Mouse (Mus musculus) spleen, postnatal 4 days (tissue): ENCODE measurements around the gene Slc16a10.

ENCODE experiments used
- DNase-seq, 2 experiments: peaks; one replicate each; pipeline ENCODE4 v3.0.0; 2022; ENCODE audit warnings: low spot score in 2 of 2

The Slc16a10 gene

DNA sequence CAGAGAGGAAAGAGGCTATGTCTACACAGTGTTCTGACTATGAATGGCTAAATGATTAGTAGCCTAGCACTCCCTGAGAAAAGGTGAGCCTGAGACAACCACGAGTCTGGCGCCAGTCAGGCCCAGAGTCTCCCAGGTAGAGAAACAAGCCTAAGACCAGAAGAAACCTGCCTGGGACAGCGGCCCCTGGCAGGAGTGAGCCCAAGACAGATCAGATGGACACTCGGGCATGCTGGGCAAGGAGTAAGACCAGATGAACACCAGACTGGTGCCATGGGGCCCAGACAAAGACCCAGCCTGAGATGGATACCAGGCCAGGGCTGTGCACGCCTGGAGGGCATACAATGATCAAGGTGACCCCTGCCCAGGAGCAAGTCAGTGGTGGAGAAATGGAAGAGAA, 32.5 kb downstream of the Slc16a10 start:
- no peak for DNase-seq

DNA sequence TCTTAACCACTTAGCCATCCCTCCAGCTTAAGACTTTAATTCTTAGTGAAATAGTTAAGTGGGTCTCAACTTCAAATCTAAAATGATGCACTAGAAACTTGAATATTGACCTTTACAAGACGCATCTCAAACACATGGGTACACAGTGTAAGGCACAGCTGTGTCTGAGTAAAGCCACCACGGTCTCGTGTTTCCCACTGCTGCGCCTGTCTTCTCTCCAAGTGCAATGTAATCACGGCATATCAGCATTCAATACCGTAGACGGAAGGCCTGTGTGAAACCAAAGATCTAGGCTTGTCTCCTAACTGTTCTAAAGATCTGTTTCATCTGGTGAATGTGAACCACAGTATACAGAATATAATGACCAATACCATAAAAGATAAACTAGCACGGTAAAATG, 33.1 kb downstream of the Slc16a10 start:
- DNase-seq, result no peak

DNA sequence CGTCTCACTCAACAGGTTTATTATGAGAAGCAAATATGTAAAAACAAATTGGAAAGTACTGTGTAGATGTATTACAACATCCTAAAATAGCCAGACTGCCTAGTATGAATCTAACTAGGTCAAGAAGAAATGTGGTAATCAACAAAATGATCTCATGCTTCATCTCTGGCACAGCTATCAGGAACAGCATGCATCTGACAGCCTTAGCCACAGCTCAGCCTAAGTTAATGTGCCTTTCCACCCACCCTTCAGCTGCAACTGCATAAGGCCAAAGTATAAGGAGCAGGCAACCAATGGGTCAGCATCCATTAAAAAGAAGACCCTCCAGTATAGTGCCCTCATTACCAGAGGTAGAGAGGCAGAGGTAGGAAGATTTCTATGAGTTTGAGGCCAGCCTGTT, 34.1 kb downstream of the Slc16a10 start:
- DNase-seq, result no peak

DNA sequence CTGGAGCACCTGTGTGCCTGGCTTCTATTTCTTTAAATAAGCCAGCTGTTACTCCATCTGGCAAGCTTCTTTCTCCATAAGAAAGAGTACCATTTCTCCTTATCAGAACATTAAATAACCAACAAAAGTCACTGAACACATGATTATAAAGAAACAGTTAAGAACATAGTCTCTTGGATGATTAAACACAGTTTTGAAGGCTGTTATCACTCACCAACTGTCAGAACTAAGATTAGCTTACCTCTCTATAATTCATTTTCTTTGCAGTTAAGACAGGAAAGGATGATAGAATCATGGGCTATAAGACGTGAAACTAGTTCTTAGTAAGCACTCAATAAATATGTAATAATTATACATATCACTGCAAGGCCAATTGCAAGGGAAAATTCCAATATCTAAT, 36.9 kb downstream of the Slc16a10 start:
- no peak for DNase-seq

DNA sequence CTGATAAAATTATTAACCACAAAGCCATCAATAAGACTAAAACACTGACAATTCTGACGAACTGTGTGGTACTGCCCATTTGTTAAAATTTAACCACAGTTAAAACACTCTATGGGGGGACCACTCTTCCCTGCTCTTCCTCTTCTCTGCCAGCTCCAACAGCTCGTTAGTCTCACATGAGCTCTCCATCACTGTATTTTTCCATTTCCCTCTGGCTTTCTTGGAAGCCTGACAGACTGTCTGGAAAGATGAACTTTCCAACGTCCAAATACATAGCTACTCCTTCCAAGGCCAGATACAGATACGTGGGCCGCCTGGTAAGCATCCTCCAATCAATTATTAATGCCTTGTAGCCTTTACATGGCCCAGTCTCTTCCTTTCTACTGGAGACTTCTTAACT, 38.3 kb downstream of the Slc16a10 start:
- no peak for DNase-seq

DNA sequence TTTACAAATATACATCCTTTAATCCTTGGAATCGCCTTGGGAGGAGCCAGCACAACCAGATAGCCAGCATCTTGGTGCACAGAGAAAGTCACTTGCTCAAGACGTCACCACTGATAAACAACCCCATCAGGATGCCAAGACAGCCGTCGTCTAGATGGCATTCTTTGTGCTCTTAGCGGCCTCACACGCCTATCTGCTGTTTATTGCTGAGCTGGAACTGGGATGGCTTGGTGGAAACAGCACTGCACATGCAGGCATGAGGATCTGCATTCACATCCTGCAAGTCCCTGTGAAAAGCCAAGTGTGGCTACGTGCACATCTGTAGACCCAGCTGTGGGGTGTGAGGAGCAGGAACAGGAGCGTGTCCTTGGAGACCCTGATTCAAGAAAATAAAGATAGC, 39.1 kb downstream of the Slc16a10 start:
- DNase-seq, result no peak

DNA sequence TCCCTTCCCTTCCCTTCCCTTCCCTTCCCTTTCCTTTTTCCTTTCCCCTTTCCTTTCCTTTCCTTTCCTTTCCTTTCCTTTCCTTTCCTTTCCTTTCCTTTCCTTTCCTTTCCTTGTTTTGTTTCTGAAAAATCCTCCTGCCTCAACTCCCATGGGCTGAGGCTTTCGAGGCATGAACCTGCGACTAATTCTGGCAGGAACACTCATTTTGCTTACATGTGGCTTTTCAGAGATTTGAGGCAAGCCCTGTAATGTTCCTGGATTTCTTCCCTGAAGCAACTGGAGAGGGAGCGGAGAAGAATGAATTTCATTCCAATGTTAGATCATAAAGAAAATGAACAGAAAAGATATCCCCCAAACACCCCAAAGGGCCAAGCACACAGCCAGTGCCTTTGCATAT, 39.9 kb downstream of the Slc16a10 start:
- DNase-seq, result no peak

DNA sequence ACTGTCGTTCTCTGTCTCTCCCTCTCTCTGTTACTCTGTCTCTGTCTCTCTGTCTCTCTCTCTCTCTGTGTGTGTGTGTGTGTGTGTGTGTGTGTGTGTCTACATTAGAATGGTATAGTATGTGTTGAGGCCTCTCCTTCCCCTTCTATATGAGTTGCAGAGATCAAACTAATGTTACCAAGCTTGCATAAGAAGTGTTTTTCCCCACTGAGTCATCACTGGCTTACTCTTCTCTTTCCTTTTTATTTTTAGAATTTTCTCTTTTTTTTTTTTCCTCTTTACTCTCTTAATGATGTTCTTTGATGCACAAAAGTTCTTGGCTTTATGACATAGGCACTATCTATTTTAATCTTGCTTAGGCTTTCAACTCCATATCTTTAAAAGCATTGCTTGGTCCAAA, 43.6 kb downstream of the Slc16a10 start:
- DNase-seq, result no peak

DNA sequence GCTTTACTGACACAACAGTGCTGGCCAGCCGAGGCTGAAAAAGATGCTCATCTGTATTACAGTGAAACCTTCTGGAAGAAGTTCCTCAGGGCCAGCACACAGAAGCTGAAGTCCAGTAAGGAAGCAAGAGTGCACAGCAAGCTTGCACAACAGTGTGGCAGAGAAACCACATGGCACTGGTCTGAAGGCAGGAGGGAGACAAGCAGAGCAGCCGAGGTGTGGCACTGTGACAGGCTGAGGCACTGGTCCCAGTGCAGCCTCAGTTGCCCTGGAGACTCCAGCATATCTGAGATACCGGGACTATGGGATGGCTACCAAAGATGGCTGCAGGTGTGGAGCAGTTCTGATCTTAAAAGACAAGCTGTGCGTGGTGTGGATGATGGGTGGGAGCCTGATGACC, 44.5 kb downstream of the Slc16a10 start:
- no peak for DNase-seq

DNA sequence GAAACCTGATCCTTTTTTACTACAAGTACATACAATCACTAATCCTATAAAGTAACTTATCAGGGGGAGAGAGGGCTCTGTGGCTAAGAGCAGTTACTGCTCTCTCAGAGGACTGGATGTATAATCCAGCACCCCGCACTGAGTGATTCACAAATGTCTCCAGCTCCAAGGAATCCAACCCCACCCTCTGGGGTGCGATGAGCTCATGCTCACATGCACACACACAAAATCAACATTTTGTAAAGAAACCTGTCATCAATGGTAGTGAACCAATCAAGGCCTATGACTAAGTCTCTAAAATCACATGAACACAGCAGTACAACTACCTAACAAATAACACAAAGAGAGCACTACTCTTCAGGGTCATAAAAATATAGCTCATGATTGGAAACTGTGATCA, 47.3 kb downstream of the Slc16a10 start:
- DNase-seq, result no peak

DNA sequence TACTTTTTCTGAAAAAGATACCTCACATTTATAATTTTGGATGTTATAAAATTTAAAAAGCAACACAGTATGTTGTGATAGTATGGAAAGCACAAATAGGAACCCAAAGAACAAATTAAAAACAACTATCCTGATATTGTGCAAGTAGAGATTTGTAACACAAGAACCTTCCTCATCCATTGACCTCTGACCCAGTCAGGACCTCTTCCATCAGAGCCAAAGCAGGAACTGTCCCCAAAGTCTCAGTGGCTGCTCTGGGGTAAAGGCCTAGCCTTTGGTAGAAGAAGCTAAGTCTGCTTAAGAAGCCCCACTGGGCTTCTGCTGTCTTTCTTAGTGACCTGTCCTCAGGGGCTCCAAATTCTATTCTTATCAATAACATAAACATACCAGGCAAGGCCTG, 48.5 kb downstream of the Slc16a10 start:
- no peak for DNase-seq

DNA sequence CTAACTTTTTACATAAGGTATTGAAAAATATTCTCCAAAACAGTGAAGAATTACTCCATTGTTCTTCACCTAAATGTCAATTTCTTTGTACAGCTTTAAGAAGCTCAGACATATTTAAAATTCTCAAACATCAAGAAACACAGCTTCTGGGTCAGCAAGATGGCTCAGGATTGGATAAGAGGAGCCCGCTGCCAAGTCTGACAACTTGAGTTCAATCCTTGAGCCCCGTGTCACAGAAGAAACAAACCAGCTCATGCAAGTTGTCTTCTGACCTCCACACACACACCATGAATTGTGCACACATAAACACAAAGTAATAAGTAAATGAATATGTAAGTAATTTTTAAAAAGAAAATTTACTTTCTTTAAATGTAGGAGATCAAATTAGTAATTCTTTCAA, 50.6 kb downstream of the Slc16a10 start:
- no peak for DNase-seq

DNA sequence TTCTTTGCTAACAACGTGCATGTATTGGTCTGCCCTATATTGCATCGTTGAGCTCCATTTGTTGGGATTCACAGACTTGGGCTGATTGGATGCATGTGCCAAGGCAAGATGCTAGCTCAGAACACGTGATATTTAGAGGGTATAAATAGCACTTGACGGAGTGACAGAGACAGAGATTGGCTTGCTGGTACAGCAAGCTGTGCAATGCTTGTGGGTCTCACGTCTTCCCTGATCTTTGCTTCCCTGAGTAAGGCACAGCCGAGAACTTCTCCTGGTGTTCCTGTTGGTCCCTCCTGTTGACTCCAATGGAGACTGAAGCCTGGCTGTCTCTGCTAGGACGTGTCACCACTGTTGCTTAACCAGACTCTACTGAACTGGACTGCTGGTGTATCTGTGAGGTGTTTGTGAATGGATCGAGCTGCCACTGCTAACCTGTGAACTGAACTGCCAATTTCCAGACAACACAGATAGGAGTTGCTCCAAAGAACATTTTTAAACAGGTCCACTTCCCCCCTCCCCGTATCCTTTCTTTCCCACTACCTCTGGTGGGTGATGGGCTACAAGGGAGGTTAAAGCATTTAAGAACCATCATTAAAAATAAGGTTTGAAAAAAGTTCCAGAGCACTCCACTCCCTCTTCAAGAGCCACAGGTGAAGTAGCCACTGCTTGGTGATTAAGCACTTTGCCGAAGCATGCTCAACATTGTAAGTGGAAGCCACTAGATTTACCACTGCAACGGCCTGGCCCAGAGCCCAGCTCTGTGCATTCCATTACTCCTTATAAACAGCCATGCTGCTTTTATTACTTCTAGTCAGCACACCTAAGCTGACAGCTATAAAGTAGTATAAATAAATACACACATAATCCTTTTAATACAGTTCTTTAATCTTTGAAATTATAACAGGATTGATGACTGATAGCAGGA, 51.3 kb downstream of the Slc16a10 start:
- no peak for DNase-seq

DNA sequence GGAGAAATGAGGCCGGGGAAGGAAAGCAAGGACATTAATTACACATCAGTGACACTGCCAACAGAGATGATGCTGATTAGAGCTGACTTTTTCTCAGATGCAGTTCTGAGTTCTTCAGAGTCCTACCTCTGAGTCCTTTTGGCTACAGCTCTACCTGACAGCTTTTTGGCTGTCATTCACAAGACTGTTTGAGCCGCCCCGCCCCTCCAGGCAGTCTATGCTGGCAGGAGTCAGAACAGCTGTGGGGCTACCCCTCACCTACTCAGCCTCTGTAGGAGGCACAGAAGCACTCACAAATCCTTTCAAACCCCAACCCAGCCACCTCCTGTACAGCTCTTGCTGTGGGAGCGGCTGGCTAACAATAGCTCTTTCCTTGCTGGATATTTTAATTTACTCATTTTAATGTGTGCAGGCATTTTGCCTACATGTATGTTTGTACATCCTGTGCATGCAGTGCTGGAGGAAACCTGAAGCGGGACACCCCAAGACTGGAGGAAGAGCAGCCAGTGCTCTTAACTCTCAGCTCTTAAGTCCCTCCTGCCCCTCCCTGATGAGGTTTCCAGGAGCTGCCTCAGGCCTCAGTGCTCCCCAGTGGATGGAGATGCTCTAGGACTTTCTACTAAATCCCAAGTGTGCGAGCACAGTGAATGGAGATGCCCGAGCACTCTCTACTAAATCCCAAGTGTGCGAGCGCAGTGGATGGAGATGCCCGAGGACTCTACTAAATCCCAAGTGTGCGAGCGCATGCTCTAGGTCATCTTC, 57.5 kb downstream of the Slc16a10 start:
- no peak for DNase-seq

DNA sequence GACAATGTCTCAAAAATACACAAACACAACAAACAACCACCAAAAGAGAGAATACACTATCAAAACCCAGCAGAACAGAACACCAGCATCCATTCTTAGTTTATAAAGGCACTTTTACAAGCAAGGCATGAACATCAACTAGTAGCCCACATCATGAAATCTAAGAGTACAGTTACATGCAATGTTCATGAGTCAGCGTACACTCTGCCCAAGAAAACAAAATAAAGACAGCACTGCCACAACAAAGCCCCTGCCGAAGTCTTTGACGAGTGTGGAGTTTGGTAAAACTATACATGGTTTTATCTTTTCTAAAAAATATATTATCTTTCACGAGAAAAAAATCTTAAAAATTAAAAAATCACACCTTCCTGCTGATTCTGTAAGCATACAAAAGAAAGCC, 58.5 kb downstream of the Slc16a10 start:
- DNase-seq, result no peak

DNA sequence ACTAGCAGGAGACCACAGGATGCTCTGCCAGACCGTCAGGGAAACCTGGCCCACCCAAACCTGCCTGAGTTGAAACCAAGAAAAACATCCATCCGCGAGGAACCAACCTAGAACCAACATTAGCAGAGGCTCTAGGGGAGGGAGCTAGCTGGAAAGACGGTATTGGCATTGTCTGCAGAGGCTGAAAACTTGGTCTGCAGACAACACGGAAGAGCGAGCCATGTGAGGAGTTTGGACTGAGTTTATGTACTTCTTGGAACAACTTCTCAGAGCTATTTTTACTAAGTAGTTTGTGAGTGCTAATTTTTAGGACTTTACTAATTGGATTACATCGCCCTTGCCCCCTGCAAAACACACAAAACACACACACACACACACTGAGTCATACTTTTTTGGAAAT, 59.4 kb downstream of the Slc16a10 start:
- no peak for DNase-seq

DNA sequence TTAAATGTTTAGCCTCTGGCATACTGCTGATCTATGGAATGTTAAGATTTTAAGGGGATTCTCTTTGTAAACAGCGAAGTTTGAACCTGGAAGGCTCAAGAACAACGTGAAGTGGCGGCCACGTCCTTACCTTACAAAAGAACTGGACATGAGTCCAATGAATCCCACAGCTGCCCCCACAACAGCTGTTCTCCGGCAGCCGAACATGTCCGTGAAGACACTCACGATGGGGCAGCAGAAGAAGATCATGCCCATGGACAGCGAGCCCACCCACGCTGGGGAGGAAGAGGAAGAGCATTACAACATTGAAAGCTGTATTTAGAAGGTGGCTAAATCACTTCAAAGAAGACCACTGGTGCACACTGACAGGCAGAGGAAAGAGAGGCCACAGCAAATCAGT, 61.5 kb downstream of the Slc16a10 start:
- DNase-seq, result no peak

DNA sequence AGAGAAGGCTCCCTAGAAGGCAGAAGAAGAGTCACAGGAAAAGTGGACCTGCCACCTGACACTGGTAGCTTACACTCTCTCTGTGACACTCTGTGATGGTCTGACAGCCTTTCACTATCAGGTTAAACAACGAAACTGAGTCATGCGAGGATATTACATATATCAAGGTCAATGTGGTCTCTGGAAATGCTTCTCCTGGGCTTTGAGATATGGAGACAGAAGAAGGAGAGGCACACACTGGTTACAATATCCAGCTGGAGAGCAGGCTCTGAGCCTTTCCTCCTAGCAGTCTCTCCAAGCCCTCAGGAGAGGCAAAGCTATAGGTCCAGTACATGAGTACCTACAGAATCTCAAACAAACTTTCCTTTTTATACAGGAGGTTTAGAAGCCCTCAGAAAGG, 62.8 kb downstream of the Slc16a10 start:
- no peak for DNase-seq

DNA sequence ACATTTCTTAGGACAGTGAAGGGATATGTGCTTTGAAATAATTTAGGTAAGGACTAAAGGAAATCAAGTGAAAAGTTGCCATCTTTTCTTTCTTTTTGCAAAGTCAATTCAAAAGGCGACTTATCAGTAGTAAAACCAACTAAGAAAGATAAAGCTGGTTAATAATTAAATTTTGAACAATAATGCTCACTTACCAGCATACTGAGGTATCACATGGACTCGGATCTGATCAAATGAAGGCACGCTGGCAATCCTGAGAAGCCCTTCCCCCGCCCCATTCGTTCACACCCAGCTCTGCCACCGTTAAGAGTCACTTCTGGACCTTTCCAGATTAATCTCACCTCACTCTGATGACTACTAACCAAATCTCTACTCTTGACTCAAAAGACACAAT, 64.1 kb downstream of the Slc16a10 start:
- no peak for DNase-seq

DNA sequence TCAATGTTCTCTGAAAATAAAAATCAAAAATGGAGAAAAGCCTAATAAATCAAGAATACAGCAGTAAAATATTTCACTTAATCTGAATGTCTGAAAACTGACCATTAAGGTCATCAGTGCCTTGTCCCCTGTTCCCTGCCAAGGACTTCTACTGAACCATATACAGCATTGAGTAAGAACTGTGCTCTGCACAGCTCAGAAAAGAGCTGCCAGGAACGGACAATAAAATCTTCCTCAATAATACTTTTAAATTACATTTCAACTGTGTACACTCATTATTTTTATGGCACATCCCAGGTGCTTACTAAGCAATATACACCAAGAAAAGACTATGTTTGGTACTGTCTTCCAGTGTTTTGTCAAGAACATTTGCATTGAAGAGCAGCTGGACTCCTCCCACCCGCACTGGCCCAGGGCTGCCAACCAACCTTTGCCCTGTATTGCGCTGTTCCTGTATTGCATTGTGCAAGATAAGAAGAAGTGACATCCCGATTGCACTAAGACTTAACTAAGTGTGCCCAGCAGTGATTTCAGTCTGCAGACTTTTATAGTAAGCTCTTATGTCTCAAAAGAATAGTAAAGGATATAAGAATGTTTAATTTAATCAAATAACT, 64.6 kb downstream of the Slc16a10 start:
- no peak for DNase-seq

DNA sequence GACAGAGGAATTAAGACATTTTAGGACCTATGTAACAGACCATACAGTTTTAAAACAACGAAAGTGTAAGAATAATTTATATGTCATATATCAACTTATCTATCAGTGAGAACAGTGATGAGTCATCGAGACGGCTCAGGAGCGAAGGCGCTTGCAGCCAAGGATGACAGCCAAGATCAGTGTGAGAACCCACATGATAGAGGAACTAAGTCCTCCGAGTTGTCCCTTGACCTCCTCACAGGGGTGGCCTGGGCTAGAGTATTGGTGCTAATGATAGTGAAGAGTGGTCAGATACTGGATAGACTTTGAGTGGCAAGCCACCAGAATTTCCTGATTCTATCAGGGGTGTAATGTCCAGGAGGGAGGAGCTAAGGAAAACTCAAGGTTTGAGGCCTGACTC, 68.5 kb downstream of the Slc16a10 start:
- DNase-seq, result no peak

DNA sequence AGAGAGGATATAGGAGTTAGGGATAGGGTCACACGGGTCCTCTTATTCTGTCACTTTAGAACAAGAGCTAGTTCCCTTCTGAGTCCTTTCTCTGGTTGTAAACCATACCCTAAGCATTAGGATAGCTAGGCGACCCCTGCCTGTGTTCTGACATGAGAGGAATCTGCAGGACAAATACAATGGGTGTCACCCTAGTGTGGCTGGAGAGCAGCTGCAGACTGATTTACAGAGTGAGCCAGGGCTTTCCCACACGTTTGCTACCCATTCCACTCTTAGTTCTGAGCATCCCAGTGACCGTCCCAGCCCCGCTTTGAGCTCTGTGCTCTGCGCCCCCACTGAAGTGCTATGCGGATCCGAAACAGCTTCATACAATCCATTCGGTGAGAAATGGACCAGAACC, 71.4 kb downstream of the Slc16a10 start:
- DNase-seq, result no peak

DNA sequence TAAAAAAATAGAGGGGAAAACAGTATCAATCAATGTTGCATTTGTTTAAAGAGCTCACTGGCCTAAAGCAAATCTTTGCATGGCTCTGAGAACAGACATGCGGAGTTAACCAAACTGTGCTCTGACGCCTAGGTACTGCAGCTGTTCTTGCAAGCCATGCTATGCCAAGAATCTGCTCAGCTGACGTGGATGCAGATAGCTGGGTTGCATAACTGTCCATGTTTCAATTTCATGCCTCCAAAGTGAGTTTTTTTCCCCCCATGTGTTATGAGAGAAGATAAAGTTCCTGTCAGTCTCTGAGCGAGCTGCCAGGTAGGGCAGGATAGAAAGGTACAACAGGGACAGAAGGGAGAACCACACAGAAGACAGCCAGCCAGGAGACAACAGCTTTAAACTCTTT, 72.8 kb downstream of the Slc16a10 start:
- no peak for DNase-seq
